Mouse (Mus musculus) hindbrain, postnatal 0 days (tissue): Measurements from ENCODE around the gene Tdrkh. TPM values are rescaled to one million over a fixed set of nuclear protein-coding genes. Genes with fewer than 3 reads are reported as not detected.

ENCODE experiments used
- ATAC-seq: fragments of 200-750 bp; cut with Nextera tagmentation; 2 replicates; pipeline ENCODE4 v1.8.0; 2017; ENCODE audit warnings: mild to moderate bottlenecking, moderate TSS enrichment, moderate library complexity
- DNase-seq: peaks from one replicate; pipeline ENCODE4 v3.0.0-alpha.2; 2015; ENCODE audit warnings: low spot score
- H3K27ac ChIP-seq: fragments of 300-500 bp; sonication (generic); 2 replicates; pipeline ENCODE4 v1.5.1; 2014; ENCODE audit warnings: mild to moderate bottlenecking
- H3K27me3 ChIP-seq: fragments of 300-500 bp; sonication (generic); 2 replicates; pipeline ENCODE4 v1.6.1; 2014; ENCODE audit warnings: low read length, mixed read lengths; ENCODE audit not compliant: insufficient read depth
- H3K36me3 ChIP-seq: fragments of 300-500 bp; sonication (generic); 2 replicates; pipeline ENCODE4 v1.6.1; 2014; ENCODE audit warnings: low read length, mixed read lengths; ENCODE audit not compliant: insufficient read depth
- H3K4me1 ChIP-seq: fragments of 300-500 bp; sonication (generic); 2 replicates; pipeline ENCODE4 v1.6.1; 2014; ENCODE audit warnings: antibody characterized with exemption, low read length, mixed read lengths; ENCODE audit not compliant: insufficient read depth
- H3K4me2 ChIP-seq: fragments of 300-500 bp; sonication (generic); 2 replicates; pipeline ENCODE4 v1.6.1; 2014; ENCODE audit warnings: low read depth, mild to moderate bottlenecking, low read length, moderate library complexity, mixed read lengths
- H3K4me3 ChIP-seq: fragments of 300-500 bp; sonication (generic); 2 replicates; pipeline ENCODE4 v1.5.1; 2014; ENCODE audit warnings: low read length
- H3K9ac ChIP-seq: fragments of 300-500 bp; sonication (generic); replicated peaks from 2 replicates; pipeline ENCODE4 v1.6.1; 2014; ENCODE audit warnings: mild to moderate bottlenecking, low read length, moderate library complexity, mixed read lengths
- H3K9me3 ChIP-seq: fragments of 300-500 bp; sonication (generic); 2 replicates; pipeline ENCODE4 v1.6.1; 2016; ENCODE audit warnings: low read length, mixed read lengths
- CTCF ChIP-seq: IDR thresholded peaks from 2 replicates; pipeline ENCODE4 v1.5.1; 2016; ENCODE audit warnings: antibody characterized with exemption, control low read depth, low read depth
- WGBS: fragments of 180-500 bp; shearing (Covaris S2); extraction: QIAGEN DNeasy Blood & Tissue Kit; methylation state at CpG from one replicate; pipeline ENCODE4 v1.1.7; 2014; 5-methylcytosine and 5-hydroxymethylcytosine counted together
- polyA plus RNA-seq: library from polyadenylated mRNA; unstranded; fragments of >200 nt; fragmentation: Nextera tagmentation; extraction: Ambion mirVana; gene quantifications from 2 replicates; pipeline ENCODE4 v1.2.1, GENCODE M21; 2015
- total RNA-seq: library from RNA; depleted of rRNA; stranded (reverse); fragments of >200 nt; gene quantifications from 2 replicates; pipeline ENCODE4 v1.2.3, GENCODE M21; 2014; rRNA removed

The Tdrkh gene
- total and polyA plus RNA-seq, 2 experiments from 2014 or later: 11.8 to 46.8 TPM

DNA sequence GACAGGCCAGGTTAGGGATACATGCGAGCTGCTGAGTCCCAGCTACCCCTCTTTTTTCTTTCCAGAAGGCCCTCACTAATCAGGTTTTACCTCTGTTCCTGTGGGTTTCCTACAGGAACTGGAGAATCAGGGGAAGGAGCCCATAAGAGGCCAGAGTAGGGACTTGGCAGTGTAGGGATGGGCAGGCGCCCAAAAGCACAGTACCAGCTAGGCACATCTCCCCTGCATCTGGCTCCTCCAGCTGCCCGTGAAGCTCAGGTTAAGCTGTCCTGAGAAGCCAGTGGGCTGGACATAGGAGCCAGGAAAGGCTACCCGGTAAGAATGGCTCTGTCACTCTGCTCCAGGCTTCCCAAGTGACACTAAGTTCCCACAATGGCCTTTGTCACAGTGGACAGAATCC lies 68.4 kb downstream of the Tdrkh start:
- Histone ChIP-seq H3K9me3 (no peaks in the 10 kb centered on the region), H3K9ac (no peak overlapping the region), H3K27ac (no peak overlapping the region), H3K4me3 (no peak overlapping the region), H3K27me3 (no peaks in the 10 kb centered on the region), H3K36me3 (no peaks in the 10 kb centered on the region), H3K4me2 (no peak overlapping the region), H3K4me1 (peaks cover 32% of the 10 kb centered on the region)
- ATAC-seq: no peak
- WGBS: 67% methylated on average over 4 of the region's 4 CpGs
- no peak for DNase-seq
- TF ChIP-seq CTCF: no peak

DNA sequence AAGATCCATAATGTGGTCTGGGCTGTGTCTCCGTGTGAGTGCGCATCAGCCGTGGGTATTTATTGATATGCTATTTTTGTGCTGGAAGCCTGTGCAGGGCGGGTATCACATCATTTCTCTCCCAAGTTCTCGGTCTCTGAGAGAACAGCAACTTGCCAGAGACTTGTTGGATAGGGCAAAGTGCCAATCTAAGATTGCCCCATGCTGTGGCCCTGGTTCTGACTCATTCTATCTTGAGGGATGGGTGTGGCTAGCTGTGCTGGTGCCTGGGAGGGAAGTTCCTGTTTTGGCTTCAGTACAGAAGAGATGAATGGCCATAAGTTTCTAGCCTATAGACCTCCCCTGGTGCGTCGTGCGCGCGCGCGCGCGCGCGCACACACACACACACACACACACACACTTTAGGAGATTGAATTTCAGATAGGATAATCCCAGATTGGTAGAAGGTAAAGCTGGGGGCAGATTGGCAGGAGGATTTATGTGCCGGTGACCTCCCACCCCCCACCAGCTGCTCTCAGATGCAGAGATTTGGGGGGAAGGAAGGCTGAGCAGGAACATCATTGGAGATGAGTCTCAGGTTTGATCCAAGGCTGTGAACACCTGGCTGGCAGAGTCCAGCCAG lies 69.8 kb downstream of the Tdrkh start:
- Histone ChIP-seq H3K4me3 (no peak overlapping the region), H3K36me3 (peaks cover 13% of the 10 kb centered on the region; the same call in 1 of the 2 replicates), H3K4me1 (peaks cover 32% of the 10 kb centered on the region), H3K27me3 (no peaks in the 10 kb centered on the region), H3K9ac (no peak overlapping the region), H3K9me3 (no peaks in the 10 kb centered on the region), H3K4me2 (no peak overlapping the region), H3K27ac (peak overlapping the region; percentile 26)
- WGBS: 78% methylated on average over 17 of the region's 17 CpGs
- ATAC-seq: no peak
- TF ChIP-seq CTCF: no peak
- no peak for DNase-seq

DNA sequence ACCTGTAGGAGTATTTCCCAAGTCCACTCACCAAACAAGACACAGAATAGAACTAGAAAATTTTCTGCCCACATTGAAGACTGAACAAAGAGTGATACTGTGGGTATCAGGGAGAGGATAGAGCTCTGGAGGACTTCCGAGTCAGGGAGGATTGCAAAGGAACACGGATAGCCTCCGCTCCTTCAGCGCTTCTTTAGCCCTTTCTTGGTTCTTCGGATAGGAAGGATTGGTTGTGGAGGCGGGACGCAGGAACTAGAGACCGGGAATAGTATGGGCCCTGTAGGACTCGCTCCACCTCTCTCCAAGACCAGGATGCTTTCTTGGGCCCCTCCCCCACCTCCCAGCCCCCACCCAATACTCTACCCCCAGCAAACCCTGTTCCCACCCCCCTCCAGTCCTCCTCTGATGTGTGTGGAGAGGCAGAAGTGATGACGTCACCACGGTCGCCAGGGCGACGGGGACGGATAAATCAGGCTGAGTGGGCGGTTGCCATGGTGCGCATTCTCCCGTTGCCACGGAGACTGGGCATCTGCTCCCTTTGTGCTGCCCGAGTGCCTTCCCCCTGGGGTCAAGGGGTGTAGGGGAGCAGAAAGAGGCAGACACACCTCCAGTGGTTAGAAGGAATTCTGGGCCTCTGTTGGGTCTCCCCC lies 70.8 kb downstream of the Tdrkh start:
- TF ChIP-seq CTCF: no peak
- WGBS: 7% methylated on average over 20 of the region's 20 CpGs
- H3K36me3 ChIP-seq: peaks cover 18% of the 10 kb centered on the region; the same call in 1 of the 2 replicates

More for the DNA sequence above, 70.8 kb downstream of the Tdrkh start:
- DNase-seq: peak; percentile 96
- ATAC-seq: peak; percentile 93
- Histone ChIP-seq H3K27me3 (no peaks in the 10 kb centered on the region), H3K9ac (no peak overlapping the region), H3K9me3 (no peaks in the 10 kb centered on the region), H3K4me1 (peaks cover 32% of the 10 kb centered on the region), H3K4me2 (peak overlapping the region; percentile 40), H3K27ac (peak overlapping the region; percentile 77), H3K4me3 (no peak overlapping the region)

Other genes starting within 250 kb of the Tdrkh start
- not detected in 2 replicates for gene Gm10696, start 235.1 kb upstream of the Tdrkh start, total RNA-seq
- gene Gm10696, start 235.1 kb upstream of the Tdrkh start, polyA plus RNA-seq: not detected in 2 replicates
- gene Gm5286, start 216.6 kb upstream of the Tdrkh start, total RNA-seq: not detected in 2 replicates
- not detected in 2 replicates for gene Gm5286, start 216.6 kb upstream of the Tdrkh start, polyA plus RNA-seq
- not detected in 2 replicates for gene Gm4778, start 149.2 kb upstream of the Tdrkh start, total RNA-seq
- gene Gm4778, start 149.2 kb upstream of the Tdrkh start, polyA plus RNA-seq: not detected in 2 replicates
- gene Them4, start 103.2 kb upstream of the Tdrkh start, total RNA-seq: 14.6 and 16.4 TPM in 2 replicates
- gene Them4, start 103.2 kb upstream of the Tdrkh start, polyA plus RNA-seq: 66.7 and 66.9 TPM in 2 replicates
- gene Them5, start 71.2 kb upstream of the Tdrkh start, total RNA-seq: not detected in 2 replicates
- gene Them5, start 71.2 kb upstream of the Tdrkh start, polyA plus RNA-seq: 0.11 TPM in 1 of 2 replicates, not detected in the other
- gene C2cd4d, start 50.8 kb upstream of the Tdrkh start, total RNA-seq: 1.8 and 2.6 TPM in 2 replicates
- gene C2cd4d, start 50.8 kb upstream of the Tdrkh start, polyA plus RNA-seq: 1.3 and 2.2 TPM in 2 replicates
- gene Rorc, start 40.5 kb upstream of the Tdrkh start, total RNA-seq: 1.5 TPM in 2 replicates
- gene Rorc, start 40.5 kb upstream of the Tdrkh start, polyA plus RNA-seq: 0.45 and 0.79 TPM in 2 replicates
- gene Lingo4, start 14.8 kb upstream of the Tdrkh start, total RNA-seq: 3.7 and 3.9 TPM in 2 replicates
- gene Lingo4, start 14.8 kb upstream of the Tdrkh start, polyA plus RNA-seq: 2.1 and 2.5 TPM in 2 replicates
- 45.8 and 49.2 TPM in 2 replicates for gene Mrpl9, start 30.0 kb downstream of the Tdrkh start, total RNA-seq
- 61.7 and 63.8 TPM in 2 replicates for gene Mrpl9, start 30.0 kb downstream of the Tdrkh start, polyA plus RNA-seq
- not detected in 2 replicates for gene Oaz3, start 30.6 kb downstream of the Tdrkh start, total RNA-seq
- gene Oaz3, start 30.6 kb downstream of the Tdrkh start, polyA plus RNA-seq: 0.60 and 1.2 TPM in 2 replicates
- 156 and 184 TPM in 2 replicates for gene Celf3, start 65.0 kb downstream of the Tdrkh start, total RNA-seq
- 158 and 171 TPM in 2 replicates for gene Celf3, start 65.0 kb downstream of the Tdrkh start, polyA plus RNA-seq
- 2.3 and 4.1 TPM in 2 replicates for gene Riiad1, start 67.1 kb downstream of the Tdrkh start, total RNA-seq
- gene Riiad1, start 67.1 kb downstream of the Tdrkh start, polyA plus RNA-seq: 15.7 and 18.3 TPM in 2 replicates
- 71.3 and 79.9 TPM in 2 replicates for gene Snx27, start 169.4 kb downstream of the Tdrkh start, total RNA-seq
- 81.7 and 82.1 TPM in 2 replicates for gene Snx27, start 169.4 kb downstream of the Tdrkh start, polyA plus RNA-seq
- not detected in 2 replicates for gene Gm10972, start 229.8 kb downstream of the Tdrkh start, total RNA-seq
- not detected in 2 replicates for gene Gm10972, start 229.8 kb downstream of the Tdrkh start, polyA plus RNA-seq
- gene Tuft1, start 245.6 kb downstream of the Tdrkh start, total RNA-seq: 8.4 and 14.7 TPM in 2 replicates
- 6.8 and 7.6 TPM in 2 replicates for gene Tuft1, start 245.6 kb downstream of the Tdrkh start, polyA plus RNA-seq